Mouse (Mus musculus) induced T-regulatory cell, adult 2 months (primary cell): Measurements from ENCODE around the gene Mtmr3.

Experiments
- DNase-seq: peaks from one replicate; pipeline ENCODE4 v3.0.0-alpha.2; 2012; ENCODE audit warnings: low read depth

The Mtmr3 gene

GRCm38 (mm10) chr11:4518981-4519380 lies 75.7 kb downstream of the Mtmr3 start:
- DNase-seq: peak; percentile 25

GRCm38 (mm10) chr11:4507421-4507820 lies 87.2 kb downstream of the Mtmr3 start:
- peak; percentile 86 for DNase-seq

GRCm38 (mm10) chr11:4506486-4506885 lies 88.2 kb downstream of the Mtmr3 start:
- peak; percentile 75 for DNase-seq

- no peak for DNase-seq
These were observed 92.5 kb downstream of the Mtmr3 start for GRCm38 (mm10) chr11:4502206-4502605.

- peak; percentile 37 for DNase-seq
These were observed 93.8 kb downstream of the Mtmr3 start for GRCm38 (mm10) chr11:4500826-4501225.

- DNase-seq: no peak
These were observed 94.4 kb downstream of the Mtmr3 start for GRCm38 (mm10) chr11:4500261-4500660.

GRCm38 (mm10) chr11:4499456-4499855 lies 95.2 kb downstream of the Mtmr3 start:
- DNase-seq: peak; percentile 28

GRCm38 (mm10) chr11:4498774-4499173 lies 95.9 kb downstream of the Mtmr3 start:
- DNase-seq: peak; percentile 81

GRCm38 (mm10) chr11:4497501-4498118 lies 97.1 kb downstream of the Mtmr3 start:
- DNase-seq: peak; percentile 88

- peak; percentile 53 for DNase-seq
These were observed 99.6 kb downstream of the Mtmr3 start for GRCm38 (mm10) chr11:4495021-4495540.

- no peak for DNase-seq
These were observed 105.5 kb downstream of the Mtmr3 start for GRCm38 (mm10) chr11:4489207-4489606.

- DNase-seq: no peak
These were observed 105.9 kb downstream of the Mtmr3 start for GRCm38 (mm10) chr11:4488798-4489197.

- no peak for DNase-seq
These were observed 106.3 kb downstream of the Mtmr3 start for GRCm38 (mm10) chr11:4488367-4488766.

- DNase-seq: no peak
These were observed 107.2 kb downstream of the Mtmr3 start for GRCm38 (mm10) chr11:4487401-4487965.

GRCm38 (mm10) chr11:4484541-4484940 lies 110.1 kb downstream of the Mtmr3 start:
- DNase-seq: no peak

GRCm38 (mm10) chr11:4482641-4483040 lies 112.0 kb downstream of the Mtmr3 start:
- DNase-seq: no peak

GRCm38 (mm10) chr11:4476184-4476697 lies 118.4 kb downstream of the Mtmr3 start:
- no peak for DNase-seq

GRCm38 (mm10) chr11:4472464-4473179 lies 122.0 kb downstream of the Mtmr3 start:
- DNase-seq: no peak

- DNase-seq: no peak
These were observed 122.9 kb downstream of the Mtmr3 start for GRCm38 (mm10) chr11:4471734-4472133.

- no peak for DNase-seq
These were observed 123.4 kb downstream of the Mtmr3 start for GRCm38 (mm10) chr11:4471251-4471650.

GRCm38 (mm10) chr11:4469091-4469490 lies 125.6 kb downstream of the Mtmr3 start:
- DNase-seq: no peak

- DNase-seq: no peak
These were observed 127.2 kb downstream of the Mtmr3 start for GRCm38 (mm10) chr11:4467436-4467835.

- DNase-seq: no peak
These were observed 128.5 kb downstream of the Mtmr3 start for GRCm38 (mm10) chr11:4466191-4466590.
